Mouse (Mus musculus) CH12F3 (cell line): Measurements from ENCODE around the gene Gm21518.
"Not testable (repeated sequence)": the region's sequence is repeated elsewhere in the genome, so short reads cannot be mapped to it uniquely, and the experiment has no call there.

Experiments
- in situ Hi-C: fragments of 300-500 bp; cut with MboI; formaldehyde crosslinking; loops from 2 replicates; pipeline ENCODE4 v1.14.3; 2020; ENCODE audit warnings: low sequenced_read_pairs

Gm21518 gene

GRCm38 (mm10) chrY:62190566-62190965, at the start of gene Gm21518:
Gm21518 (plus strand) TSS chrY:62190866.
- in situ Hi-C loops = not testable (repeated sequence)
